Mouse (Mus musculus) CD4-positive, CD25-positive, alpha-beta regulatory T cell, adult 4 months (primary cell): ENCODE data around the gene Polr2f. TPM values are rescaled to one million over a fixed set of nuclear protein-coding genes. Genes with fewer than 3 reads are reported as not detected.

Source experiments
- ATAC-seq: one replicate; pipeline ENCODE4 v1.8.0; 2017
- polyA plus RNA-seq, 2 experiments: library from polyadenylated mRNA; unstranded; fragments of 100-300 nt; shearing (Covaris generic); gene quantifications; one replicate each; pipeline ENCODE4 v1.2.1; 2017

Polr2f gene
- polyA plus RNA-seq, 2 experiments from 2014 or later, result 92.3 to 119 TPM

DNA sequence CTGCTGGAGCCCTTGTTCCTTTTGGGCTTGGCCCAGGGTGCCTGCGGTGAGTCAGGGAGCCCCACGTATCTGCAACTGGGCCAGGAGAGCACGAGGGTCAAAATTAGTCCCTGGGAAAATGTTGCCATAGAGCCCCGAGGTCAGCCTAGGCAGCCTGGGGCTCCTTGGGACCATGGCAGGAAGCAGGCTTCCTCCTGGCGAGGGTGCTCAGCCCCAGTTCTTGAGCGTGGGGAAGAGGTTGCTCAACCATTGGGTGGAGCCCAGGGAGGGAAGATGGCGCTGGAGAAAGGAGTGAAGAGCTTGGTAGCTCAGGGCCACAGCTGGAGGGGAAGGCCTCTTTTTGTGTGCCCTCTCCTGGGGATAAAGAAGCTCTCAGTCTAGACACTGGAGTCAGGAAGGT, 21.5 kb downstream of the Polr2f start:
- no peak for ATAC-seq

DNA sequence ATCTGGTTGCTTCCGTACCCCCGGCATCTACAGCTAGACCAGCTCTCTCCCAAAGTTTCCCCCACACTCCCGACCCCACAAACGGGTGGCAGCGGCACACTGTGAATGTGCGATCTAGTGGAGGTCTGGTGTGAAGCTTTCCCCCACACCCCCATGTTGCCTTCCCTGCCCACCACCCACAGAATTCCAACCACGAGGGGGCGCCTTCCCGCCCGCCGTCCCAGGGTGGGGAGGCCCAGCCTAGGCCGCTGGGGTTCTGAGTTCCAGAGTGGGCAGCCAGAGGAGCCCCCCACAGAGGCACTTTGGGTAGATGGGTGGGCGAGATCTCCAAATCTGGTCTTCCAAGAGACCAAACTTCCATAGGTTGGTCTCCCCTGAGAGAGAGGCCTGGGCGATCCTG, 22.0 kb downstream of the Polr2f start:
- no peak for ATAC-seq

DNA sequence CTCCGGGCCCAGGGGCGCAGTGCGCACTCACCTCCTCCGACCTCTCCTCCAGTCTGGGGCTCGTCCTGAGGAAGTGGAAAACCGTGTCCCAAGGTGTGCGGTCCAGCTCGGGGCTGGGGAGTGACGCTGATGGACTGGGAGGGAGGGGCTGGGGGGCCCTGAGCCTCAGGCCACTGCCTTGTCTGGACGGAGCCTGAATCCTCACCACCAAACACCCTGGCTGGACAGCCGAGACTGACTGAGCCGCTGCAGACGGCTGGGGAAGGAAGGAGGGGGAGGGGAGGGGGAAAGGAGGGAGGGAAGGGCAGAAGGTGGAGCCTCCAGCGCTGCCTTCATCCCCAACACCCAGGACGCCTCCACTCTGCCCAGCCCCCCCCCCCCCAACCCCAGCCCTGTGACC, 23.4 kb downstream of the Polr2f start:
- no peak for ATAC-seq

DNA sequence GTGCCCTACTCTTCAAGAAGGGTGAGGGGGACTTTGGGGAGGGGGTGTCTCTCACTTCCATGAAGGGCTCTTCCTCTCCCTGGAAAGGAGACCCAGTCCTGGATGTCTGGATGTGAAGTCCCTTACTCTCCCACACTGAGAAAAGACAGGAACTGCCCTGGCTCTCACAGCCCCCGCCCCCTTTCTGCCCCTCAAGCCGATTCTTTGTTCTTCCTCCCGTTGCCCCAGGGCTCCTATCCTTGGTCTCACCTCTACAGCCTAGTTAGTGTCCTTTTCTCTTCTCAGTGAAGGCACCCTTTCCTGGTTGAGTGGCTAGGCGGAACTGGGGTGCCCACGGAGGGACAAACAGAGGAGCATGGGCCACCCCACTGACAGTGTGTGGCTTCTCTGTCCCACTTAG, 24.3 kb downstream of the Polr2f start, which contains the start of gene Sox10:
TSS of gene Sox10 (minus strand) at position 101 of the 400 bp plus-strand sequence.
- no peak for ATAC-seq

DNA sequence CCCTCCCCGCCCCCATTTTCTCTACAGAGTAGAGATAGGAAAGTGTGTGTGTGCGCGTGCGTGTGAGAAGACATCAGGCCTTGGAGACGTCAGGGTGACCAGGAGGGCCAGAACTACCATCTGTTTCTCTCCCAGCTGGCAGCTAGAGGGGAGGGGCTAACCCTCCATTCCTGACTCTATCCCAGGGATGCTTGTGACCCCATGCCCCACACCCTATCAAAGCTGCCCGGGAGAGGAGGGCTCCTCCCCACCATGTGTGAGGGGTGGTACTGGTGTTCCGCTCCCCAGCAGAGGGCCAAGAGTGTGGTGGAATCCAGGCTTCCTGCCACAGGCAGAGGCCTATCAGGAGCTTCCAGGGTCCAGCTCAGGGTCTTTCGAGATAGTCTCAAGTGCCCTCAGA, 25.9 kb downstream of the Polr2f start:
- no peak for ATAC-seq

DNA sequence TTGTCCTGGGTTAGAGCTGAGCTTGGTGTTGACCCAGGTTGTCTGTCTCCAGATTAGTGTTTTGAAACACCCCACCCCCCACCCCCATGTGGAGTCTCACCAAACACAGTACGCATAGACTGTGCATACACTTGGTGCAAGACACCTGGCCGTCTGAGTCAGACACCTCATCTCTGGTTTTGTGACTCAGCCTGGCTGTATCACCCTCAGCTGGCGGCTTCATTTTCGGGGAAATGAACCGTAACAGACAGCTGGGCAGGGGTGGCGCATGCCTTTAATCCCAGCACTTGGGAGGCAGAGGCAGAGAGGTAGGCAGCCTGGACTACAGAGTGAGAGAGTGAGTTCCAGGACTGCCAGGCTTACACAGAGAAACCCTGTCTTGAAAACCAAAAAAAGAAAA, 36.1 kb downstream of the Polr2f start:
- ATAC-seq, result no peak

DNA sequence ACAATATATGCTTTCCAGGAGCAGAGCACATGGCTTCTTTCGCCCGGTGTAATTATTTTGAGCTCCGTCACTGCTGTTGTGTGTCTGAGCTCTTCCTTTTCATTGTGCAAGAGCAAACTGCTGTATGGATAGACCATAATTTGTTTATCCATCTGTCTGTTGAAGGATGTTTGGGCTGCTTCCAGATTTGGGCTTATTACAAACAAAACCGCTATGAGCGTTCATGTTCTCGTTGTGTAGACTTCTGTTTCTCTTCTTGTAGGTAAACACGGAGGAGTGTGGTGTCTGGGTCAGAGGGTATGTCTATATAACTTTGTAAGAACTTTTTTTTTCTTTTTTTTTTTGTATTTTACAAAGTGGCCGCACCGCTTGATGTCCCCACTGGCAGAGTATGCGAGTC, 44.4 kb downstream of the Polr2f start:
- ATAC-seq, result no peak

DNA sequence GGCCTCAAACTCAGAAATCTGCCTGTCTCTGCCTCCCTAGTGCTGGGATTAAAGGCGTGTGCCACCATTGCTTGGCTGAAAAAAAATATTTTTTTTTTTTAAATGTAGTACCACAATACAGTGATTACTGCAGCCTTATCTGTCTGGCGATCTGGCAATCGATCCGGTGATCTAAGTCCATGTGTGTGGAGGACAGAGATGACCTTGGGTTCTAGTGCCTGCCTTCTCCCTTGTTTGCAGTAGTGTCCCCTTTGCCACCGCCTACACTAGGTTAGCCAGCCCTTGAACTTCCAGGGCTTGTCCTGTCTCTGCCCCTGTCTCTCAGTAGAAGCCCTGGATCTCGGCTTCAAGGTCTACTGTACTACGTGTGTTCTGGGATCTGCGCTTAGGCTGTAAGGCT, 47.0 kb downstream of the Polr2f start:
- ATAC-seq, result no peak

DNA sequence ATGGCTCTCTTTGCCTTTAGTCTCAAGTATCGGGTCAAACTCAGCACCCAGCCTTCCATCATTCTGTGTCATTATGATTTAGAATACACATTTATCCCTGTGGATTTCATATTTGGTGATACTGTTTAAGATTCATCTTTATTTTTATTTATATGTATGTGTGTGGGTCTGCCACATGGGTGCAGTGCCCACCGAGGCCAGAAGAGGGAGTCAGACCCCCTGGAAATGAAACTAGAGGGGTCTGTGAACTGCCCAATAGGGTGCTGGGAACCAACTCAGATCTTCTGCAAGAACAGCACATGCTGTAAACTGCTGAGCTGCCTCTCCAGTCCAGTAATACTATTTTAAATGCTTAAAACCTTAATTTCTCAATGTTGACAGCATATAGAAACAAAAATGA, 50.6 kb downstream of the Polr2f start:
- no peak for ATAC-seq

DNA sequence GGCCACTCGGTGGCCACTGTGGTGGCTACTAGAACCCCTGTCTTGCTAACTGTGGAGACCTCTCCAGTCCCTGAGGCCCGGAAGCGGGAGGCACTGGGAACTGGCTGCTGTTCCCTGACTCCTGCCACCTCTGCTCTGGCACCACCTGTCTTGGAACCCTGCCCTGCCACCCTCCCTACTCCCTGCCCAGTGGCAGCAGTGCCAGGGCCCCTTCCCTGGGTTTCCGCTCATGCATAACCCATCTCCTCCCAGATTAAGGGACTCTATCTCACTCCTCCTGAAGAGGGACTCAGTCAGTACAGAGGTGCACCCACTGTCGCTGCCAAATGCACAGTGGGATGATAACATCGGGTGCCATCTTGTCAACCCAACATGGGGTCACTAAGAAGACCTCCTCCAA, 51.6 kb downstream of the Polr2f start:
- no peak for ATAC-seq

DNA sequence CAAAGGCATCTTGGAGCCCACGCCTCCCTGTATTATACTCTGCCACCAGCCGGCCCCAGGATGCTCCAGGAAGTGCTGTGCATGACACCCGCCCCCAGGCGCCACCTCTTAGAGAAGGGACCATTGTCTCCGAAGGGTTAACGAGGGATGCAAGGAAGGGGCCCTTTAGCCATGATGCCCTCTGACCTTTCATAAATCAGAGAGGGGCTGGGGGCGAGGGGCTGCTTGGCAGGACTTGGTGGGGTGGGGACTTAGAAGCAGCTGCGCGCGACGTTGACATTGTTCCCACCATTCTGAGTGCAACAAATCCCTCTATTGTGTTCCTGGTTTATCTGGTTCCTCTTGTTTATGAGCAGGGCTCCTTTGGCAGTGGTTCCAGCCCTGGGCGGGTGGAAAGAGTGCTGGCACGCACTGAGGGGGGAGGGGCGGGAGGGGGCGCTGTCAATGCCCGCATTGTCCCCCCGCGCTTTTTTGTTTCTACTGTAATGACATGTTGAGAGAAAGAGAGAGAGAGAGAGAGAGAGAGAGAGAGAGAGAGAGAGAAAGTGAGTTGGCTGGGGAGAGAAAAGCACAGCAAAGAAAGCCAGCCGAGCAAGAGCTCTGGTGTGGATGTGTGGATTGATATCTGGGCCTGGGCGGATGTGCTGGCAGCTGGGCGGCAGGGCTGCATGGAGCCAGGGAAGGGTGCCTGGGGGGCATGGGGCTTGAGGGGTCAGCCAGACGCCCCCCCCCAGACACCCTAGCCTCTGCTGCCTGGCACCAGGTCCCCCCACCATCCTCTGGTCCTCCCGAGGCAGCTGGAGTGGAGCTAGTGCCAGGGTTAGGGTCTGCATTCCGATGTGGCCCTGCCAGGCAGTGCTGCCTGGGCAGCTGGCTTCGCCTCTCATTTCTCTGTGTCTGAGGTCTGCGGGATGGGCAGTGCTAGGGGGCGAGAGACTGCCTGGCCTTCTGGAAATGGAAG, 52.4 kb downstream of the Polr2f start:
- no peak for ATAC-seq

DNA sequence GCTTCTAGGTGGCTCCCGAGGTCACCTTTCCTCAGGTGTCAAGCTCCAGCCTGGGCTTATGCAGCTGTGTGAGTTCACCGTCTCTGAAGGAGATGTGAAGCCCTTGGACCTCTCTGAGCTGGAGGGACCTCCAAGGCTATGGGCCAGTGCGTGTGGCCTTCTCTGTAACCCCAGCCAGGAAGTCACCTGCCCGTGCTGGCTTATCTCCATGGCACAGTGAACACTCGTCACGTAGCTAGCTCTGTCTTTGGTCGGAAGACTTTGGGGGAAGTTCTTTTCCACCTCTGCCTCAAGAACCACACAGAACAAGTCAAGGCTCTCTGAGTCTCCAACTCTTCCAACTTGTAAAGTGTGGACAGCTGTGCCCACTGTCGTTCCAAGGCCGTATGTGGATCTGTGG, 53.2 kb downstream of the Polr2f start:
- ATAC-seq, result no peak

DNA sequence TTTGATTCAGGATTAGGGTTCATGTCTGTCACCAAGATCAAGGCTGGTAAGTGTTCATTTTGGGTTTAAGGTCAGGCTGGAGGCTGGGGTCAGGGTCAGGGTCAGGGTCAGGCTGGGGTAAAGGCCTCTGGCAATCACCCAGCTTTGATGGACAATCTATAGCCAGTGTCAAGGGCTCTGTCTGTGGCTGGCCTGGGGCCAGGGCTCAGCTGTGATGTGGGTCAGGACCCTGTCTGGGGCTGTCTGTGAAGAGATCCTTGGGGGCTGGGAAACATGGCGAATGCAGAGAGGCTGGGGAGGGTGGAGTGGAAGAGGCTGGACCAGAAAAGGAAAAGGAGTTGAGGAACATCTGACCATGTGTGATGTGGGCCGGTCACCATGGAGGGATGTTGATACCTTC, 54.1 kb downstream of the Polr2f start:
- ATAC-seq, result no peak

DNA sequence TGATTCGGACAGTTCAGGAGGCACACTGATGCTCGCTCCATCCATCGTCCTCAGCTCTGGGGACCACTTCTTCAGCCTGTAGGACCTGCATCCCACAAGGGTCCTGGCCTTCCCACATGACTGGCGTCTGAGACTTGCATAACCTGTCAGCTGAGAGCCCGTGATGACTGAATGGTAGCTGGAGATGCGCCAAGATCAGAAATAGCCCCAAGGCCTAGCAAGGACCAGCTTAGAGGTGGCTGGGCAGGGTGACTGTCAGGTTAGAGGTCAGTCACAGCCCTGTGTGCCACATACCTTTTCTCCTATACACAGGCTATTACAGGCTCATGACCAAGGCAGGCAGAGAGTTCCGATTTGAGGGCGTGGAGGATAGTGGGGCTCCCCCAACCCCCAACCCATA, 54.7 kb downstream of the Polr2f start:
- no peak for ATAC-seq

DNA sequence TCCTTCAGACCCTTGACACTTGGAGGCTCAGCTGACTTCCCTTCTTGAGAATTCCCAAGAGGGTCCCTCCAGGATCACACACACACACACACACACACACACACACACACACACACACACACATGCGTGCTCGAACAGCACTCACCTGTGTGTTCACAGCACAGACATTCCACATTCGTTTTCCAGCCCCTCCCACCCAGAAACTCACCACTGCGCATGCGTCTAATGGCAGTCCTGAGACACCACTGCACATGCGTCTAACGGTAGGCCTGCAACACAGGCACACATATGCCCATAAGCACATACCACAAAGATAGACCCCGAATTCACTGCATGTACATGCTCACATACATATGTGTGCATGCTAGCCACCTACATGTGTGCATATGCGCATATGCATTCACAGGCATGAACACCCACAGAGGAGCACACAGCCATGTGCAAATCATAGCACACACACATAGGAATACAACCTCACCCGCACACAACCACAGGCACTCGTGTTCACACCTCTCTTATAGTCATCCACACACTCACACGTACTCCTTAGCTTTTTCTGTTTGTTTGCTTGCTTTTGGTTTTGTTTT, 58.7 kb downstream of the Polr2f start:
- ATAC-seq, result no peak

Other genes with a start within 250 kb of the Polr2f start
- gene Gm49510, start 241.3 kb upstream of the Polr2f start, polyA plus RNA-seq, result not detected
- 10 to 100 TPM; 49.5 to 59.0 TPM for gene Sh3bp1, start 241.2 kb upstream of the Polr2f start, polyA plus RNA-seq
- gene Pdxp, start 227.1 kb upstream of the Polr2f start, polyA plus RNA-seq, result 1 to 10 TPM; 2.3 to 2.7 TPM
- 100 to 1,000 TPM; 366 to 481 TPM for gene Lgals1, start 214.3 kb upstream of the Polr2f start, polyA plus RNA-seq
- 10 to 100 TPM; 45.5 to 46.5 TPM for gene Nol12, start 206.1 kb upstream of the Polr2f start, polyA plus RNA-seq
- 10 to 100 TPM; 15.6 to 20.0 TPM for gene Triobp, start 193.3 kb upstream of the Polr2f start, polyA plus RNA-seq
- 10 to 100 TPM; 20.7 to 33.3 TPM for gene H1f0, start 112.6 kb upstream of the Polr2f start, polyA plus RNA-seq
- gene Galr3, start 99.1 kb upstream of the Polr2f start, polyA plus RNA-seq, result not detected
- gene Ankrd54, start 78.1 kb upstream of the Polr2f start, polyA plus RNA-seq, result 1 to 10 TPM; 3.5 to 9.6 TPM
- gene Eif3l, start 65.8 kb upstream of the Polr2f start, polyA plus RNA-seq, result 100 to 1,000 TPM; 224 to 263 TPM
- gene Micall1, start 32.1 kb upstream of the Polr2f start, polyA plus RNA-seq, result 10 to 100 TPM; 11.8 to 22.1 TPM
- gene 1700088E04Rik, start 244 bp downstream of the Polr2f start, polyA plus RNA-seq, result 10 to 100 TPM in 1 of 2 experiments, 1 to 10 TPM in 1; 4.1 to 10.1 TPM
- gene Sox10, start 24.2 kb downstream of the Polr2f start, polyA plus RNA-seq, result not detected
- 10 to 100 TPM in 1 of 2 experiments, 1 to 10 TPM in 1; 6.0 to 10.5 TPM for gene Pick1, start 88.2 kb downstream of the Polr2f start, polyA plus RNA-seq
- gene Gm49486, start 88.4 kb downstream of the Polr2f start, polyA plus RNA-seq, result under 1 TPM in 1 of 2 experiments, not detected in 1; 0.52 TPM
- not detected for gene Slc16a8, start 113.8 kb downstream of the Polr2f start, polyA plus RNA-seq
- gene Baiap2l2, start 144.5 kb downstream of the Polr2f start, polyA plus RNA-seq, result not detected
- 10 to 100 TPM; 12.1 to 19.9 TPM for gene Pla2g6, start 187.4 kb downstream of the Polr2f start, polyA plus RNA-seq
- gene Maff, start 205.6 kb downstream of the Polr2f start, polyA plus RNA-seq, result 1 to 10 TPM; 1.3 to 1.9 TPM